Mouse (Mus musculus) kidney, postnatal 36 days (tissue): ENCODE data around the gene Clec3a.

ENCODE experiments used
- DNase-seq, 2 experiments: peaks; one replicate each; pipeline ENCODE4 v3.0.0; 2021 to 2022; ENCODE audit warnings: mixed read lengths in 2 of 2

Clec3a gene

DNA sequence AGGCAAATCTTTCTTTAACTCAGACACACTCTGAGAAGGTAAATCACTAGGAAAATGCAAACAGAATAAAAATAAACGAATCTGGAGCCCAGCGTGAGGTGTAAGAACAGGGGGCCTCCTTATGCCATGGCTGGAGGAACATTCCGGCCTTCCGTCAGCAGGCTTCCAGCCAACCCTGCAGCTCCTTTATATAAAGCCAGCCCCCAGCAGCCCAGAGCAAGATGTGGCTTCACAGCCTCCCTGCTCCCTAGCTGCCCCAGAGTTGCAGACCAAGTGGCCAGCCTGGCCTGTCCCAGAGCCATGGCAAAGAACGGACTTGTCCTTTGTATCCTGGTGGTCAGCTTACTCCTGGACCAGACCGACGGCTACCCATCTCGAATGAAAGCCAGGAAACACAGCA, at the start of gene Clec3a:
Gene Clec3a (plus strand): TSS at position 301 of the 400 bp plus-strand sequence.
- no peak for DNase-seq

DNA sequence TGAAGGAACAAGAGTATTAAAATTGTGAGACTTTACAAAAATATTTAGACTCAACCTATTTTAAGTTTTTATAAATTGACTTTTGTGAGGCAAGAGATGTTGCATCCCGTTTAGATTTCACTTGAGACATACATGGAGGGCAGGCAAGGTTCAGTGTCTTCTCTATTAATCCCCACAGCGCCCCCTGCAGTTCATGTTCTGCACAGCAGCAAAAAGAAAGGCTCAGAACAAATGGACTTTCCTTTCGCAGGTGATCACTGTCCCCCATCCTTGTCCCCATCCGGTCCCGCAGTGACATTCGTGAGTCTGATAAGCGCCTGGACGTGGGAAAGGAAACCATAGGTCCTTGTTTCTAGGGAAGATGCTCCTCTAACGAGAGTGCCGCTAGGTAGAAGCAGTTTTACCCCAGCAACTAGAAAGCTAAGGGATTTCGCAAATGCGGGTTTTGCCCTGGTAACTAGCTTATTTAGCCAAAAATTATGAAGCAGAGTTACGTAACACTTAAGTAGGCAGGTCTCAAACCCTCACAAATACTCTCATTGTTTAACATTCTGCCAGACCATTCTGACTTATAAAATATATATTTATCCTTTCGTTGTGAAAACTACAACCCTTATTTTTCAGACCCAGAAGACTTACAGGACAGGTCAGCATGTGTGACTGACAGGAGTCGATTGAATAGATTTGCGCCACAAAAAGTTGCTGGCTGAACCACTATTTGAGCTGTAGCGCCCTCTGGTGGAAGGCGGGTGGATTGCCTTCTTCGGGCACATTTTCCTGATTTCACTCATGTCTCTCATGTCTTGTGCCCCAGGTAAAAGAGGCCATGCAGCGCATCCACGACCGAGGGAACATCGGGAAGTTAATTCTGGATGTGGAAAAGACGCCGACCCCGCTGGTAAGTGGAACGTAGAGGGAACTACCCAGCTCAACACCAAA, 48.6 kb upstream of the Clec3a start:
- DNase-seq: peak; percentile 53 to 82

DNA sequence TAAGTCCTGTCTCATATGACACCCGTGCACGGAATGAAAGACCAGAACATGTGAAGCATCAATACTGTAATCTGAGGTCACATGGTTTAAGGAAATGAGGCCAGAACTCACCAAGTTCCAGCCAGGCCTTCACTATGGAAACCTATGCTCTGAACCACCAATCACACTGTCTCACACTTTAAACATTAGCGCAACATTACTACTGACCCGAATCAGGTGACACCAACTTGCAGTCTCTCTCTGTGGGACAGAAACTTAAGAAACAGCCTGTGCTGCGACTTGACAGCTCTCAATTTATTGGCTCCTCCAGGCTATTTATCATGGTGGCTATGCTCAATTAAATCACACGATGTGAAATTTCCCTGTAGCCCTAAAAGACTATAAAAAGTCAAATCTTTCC, 43.5 kb upstream of the Clec3a start:
- DNase-seq: no peak

DNA sequence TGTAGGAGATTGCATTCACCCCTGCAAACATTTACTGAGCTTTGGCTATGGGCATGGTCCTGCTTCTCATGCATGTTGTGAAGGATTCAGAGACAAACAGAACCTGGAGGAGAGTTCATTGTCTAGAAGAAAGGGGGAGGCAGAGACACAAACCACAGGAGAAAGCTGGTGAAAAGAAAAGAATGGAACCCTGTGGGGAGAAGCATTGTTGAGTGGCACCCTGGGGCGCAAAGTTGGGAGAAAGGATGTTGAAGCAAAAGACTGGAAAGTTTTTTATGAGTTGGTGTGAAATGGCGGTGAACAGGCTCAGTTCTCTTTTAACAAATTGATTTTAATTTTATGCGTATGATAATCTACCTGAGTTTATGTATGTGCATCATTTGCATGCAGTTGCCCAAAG, 33.7 kb upstream of the Clec3a start:
- DNase-seq: no peak

DNA sequence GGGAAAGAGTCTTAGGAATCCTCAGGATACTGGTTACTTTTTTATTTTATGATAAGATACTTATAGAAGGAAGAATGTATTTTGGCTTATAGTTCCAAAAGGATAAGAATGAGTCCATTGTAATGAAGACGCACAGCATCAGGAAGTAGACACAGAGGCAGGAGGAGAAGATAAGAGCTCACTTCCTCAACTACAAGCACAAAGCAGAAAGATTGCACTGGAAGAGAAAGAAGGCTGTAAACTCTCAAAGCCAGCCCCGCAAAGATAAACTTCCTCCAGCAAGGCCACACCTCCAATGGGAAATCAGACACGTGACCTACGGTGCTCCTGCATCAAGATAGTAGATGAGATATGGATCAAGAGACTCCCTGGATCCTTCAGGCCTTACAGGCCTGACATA, 30.4 kb upstream of the Clec3a start:
- DNase-seq: no peak

DNA sequence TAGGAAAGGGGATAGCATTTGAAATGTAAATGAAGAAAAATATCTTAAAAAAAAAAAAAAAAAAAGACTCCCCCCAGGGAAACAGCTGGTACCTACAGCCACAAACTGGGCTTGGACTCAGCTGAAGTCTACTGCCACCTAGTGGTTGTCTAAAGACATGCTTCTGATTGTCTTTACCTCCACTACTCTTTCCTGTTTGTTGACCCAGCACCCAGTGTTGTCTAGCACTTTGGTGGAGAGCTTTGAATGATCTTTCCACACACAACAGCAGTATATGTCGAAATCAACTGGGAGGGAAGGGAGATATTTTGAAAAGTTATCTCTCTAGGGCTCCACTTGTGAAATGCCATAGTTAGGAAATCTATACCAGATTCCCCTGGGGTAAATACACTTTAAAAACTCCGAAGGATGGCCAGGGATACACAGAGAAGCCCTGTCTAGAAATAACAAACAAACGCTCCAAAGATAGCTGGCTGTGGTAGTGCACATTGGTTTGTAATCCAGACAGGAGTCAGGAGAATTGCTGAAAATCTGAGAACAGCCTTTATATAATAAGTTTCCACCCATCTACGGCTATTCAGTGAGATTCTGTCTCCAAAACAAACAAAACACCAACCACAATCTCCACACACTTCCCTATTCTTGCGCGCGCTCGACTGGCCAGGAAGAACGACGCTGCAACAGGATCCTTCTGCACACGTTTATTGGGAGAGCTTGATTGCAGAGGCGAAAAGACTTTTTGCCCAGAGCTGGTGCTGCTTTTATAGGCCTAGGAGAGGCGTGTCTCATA, 27.2 kb upstream of the Clec3a start:
- DNase-seq: peak; percentile 2

DNA sequence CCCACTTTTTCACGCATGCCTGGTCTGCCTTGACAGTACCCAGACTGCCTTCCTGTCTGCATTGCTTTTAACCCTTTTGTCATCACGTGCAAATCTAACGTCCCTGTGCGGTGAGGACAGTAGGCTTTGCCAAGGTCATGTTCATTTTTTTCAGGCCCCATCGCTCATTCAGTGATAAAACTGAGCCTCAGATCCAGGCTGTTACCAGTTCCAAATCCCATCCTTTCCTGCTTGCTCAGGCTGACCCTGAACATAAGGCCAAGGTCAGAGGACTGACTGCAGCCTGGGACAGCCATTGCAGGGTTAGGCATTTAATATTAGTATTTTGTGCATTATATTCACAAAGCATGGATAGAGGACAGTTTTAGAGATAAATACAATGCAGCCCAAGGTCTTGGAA, 19.6 kb upstream of the Clec3a start:
- no peak for DNase-seq

DNA sequence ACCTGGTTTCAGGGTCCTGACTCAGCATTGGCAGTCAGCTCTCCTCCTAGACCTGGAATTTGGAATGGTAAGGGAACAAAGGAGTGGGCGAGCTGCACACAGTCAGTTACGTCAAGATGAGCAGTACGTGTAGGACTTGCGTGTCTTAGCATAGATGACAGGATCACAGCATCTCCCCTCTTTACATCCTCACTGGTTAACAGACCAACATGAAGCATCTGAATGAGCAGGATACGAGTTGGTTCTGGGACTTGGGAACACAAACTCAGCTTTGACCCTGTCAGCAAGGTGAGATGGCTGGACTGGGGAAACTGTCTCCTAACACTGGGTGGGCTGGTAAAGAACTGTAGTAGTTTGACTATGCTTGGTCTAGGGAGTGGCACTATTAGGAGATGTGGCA, 18.6 kb upstream of the Clec3a start:
- DNase-seq: no peak

DNA sequence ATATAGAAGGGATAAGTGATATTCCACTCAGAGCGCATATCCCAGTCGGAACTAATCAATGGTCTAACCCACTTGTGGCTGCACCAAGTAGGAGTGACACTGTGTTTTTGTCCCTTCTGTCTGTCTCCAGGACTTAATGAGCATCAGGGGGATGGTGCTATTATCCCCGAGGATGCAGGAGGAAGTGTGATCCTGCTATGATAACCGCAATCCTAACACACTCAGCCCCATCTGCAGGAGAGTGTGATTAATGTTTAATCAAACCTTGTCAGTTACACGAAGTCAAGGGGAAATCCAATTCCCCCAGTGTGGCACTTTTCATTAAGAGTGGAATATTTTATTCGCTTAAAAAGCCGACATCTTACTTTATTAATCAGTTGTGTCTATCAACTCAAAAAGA, 16.2 kb upstream of the Clec3a start:
- DNase-seq: no peak

DNA sequence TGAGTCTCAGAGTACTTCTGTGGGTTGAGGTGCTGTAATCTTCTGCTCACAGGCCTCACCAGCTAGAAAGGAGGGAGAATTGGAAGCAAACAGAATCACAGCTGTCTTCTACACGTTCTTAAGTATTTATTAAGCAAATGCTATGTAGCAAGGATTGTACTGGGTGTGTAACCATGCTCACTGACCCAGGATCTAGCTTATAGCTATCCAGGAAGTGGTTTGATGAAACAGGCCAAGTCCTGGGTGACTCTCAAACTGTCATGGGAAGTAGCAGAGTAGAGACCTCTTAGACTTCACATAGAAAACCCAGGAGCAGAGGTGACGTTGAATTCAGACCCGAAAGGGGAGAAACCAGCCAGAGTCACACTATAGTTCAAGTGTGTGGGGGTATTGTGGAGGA, 6.5 kb upstream of the Clec3a start:
- DNase-seq: no peak

DNA sequence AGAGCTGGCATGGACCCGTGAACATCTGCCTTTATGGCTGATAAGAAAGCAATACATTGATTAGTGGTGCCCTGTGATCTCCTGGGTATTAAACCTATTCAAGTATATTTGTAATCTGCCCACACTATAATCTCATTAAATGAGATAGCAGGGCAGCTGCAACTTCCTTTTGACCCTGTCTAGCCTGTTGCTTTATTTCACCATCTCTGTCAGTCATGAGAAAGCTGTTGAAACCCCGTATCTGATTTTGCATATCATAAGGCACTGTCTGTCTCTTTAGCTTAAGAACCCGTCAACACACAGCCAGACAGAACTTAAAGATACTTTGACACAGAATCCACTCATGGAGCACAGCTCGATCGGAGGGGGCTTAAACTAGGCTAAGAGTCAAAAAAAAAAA, 600 bp downstream of the Clec3a start:
- no peak for DNase-seq

DNA sequence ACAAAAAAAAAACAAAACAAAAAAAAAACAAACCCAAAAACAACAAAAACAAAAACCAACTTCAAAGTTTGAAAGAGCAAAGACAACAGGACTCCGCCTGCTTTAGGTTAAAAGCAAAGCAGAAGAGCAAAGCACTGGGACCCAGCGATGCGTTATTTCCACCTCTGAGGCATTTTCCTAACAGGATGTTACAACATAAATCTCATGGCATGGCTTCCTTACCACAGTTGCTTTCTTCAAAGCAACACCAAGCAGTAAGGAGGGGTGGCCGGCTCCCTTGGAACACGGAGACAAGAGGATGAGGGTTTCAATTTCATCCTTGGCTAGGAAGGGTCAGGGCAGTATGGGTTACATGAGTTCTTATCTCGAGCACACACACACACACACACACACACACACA, 1.0 kb downstream of the Clec3a start:
- DNase-seq: no peak

DNA sequence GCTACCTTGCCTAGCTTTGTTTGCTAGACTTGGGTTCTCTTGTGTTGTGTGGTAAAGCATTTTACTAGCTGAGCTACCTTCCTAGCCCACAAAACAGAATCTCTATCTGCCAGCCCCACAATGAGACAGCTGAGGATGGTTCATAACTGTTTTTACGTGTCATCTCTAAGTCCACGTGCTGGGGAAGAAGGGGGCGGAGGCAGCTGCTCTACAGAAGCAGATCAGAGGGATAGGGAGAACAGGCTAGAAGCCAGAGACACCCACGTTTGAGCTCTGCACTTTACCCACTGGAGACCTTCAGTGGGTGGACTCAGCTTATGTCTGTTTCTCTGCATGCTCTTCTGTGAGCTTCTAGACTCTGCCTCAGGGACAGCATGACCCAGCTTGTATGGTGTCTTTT, 3.7 kb downstream of the Clec3a start:
- DNase-seq: no peak

DNA sequence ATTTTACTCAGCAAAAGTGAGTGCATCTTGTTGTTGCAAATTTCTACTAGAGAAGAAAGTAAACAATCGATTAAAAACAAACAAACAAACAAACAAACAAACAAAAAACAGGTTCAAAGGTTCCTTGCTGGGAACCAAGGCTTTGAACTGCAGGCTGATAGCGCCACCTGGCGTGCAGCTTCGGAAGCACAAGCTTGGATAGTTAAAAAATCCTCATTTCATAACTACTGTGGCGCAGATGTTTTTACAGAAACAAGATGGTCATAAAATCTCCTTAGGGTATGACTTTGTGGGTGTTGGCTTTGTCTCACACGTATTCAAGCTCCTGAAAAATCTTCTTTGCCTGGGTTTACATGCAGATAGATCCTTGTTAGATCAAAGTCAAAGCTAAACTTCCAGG, 20.4 kb downstream of the Clec3a start:
- DNase-seq: peak; percentile 41 to 82

DNA sequence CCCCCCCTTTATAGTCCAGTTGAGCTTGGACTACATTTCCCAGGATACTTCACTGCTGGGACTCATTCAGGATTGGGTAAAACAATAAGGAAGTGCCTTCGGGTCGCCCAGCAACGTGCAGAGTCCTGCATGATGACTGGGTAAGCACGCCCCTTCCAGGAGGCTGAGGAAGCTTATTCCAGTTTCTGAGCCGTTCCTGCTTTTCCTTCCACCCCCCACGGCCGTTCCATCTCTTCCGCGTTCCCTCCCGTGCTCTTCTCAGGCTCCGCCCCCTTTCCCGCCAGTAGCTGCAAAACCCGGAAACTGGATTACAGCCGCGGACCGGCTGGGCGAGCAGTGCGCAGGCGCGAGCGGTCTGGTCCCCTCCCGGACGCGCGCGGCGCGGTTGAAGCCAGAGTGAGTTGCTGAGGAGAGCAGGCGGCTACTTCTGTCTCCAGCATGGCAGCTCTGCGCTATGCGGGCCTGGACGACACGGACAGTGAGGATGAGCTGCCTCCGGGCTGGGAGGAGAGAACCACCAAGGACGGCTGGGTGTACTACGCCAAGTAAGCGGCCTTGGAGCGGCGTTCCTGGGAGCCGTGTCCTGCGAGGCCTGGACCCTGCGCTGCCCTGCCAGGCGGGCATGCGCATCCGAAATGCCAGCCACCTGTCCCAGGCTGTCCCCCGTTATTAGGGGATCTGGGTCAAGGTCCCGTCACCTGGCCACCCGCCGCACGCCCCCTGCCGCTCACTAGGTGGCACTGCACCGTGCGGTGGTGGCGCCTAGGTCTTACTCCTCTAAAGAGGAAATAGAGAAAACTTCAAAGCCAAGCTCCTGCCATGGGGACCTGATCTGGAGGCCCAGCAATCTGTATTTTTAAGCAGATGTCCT, 21.7 kb downstream of the Clec3a start, which contains the start of gene Wwox:
Gene Wwox (plus strand): TSS at position 322 of the 871 bp plus-strand sequence.
- DNase-seq: peak; percentile 98 to 99

DNA sequence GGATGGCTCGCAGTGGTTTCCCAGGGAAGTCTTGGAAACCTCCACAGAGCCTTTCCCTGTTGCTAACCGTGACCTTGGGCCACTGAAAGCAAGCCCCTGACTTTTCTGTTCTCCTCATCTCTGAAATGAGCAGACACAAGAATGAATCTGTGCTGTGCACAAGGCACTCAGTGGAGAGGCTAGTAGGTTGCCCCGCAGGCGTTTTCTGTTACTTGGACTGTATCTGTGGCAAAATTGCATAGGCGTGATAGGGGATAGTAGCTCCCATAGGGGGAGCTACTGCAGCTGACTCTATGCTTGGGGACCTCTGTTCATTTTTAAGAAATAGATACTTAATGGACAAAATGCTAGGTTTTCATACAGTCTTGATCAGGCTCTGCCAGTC, 22.3 kb downstream of the Clec3a start:
- DNase-seq: peak in 1 of 2 experiments; percentile 5

DNA sequence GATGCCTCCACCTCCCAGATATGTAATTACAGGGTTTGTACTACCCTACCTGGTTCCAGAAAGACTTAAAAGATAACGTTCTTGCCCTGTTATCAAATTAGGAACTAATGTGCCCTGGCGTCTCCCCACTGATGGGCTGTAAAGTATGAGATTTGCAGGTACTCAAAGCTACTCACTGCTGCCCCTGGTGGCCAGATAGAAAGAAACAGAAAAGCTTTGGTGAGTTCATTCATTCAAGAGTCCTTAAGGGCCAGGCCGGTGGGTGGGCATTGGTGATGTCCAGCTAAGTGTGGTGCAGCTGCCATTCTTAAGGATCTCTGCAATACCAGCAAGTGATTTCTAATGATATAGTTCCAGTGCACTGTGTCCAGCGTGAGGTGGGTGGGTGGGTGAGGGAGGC, 23.7 kb downstream of the Clec3a start:
- peak; percentile 29 to 77 for DNase-seq

DNA sequence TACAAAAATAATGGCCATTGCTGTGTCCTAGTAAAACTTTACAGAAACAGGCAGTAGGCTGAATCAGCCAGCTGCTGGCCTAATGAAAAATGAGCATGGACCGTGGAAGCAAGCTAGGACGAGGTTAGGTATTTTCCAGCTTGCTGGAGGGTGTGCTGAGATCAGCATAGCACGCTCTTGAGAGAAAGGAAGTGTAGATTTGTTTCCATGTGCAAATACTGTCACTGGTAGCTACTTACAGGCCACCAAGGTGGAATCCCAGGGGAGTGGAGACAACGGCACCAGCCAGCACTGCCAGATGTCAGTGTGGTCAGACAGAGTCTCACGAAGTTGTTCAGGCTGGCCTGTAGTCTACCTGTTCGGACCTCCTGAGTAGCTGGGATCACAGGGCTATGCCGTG, 29.0 kb downstream of the Clec3a start:
- no peak for DNase-seq

DNA sequence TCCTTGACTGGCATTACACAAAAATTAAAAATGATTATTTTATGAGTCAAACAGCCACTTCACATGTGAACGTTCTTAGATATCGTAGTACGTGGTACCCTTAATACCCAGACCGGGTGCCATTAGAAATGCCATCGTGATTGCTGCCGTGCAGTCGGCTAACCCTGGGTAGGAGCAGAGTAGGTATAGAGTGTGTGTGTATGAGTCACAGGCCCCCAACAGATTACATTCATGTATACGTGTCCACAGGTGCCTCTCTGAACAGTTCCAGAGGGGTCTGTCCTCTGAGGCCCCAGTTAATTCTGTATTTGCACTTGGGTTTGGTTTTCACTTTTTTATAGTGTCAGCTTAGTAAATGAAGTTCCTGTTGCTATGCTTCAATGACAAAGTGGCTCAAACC, 34.4 kb downstream of the Clec3a start:
- no peak for DNase-seq

DNA sequence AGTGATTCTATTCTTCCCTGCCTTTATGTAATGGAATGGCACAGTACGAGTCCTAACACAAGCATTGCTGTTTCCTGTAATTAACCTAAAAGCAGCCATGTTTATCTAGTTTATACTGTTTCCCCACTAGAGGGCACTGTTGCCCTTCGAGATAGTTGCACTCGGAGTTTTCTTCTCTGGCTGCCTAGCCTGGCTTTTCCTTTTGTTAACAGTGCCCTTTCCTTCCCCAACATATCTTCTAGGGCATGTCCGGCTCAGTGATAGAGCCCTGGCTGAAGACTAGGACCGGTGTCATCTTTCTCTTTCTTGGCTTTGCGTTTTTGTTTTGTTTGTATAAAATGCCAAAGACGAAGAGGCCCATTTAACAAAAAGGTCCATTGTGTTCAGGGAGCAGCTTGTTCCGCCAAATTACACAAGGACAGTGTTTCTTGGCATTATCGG, 34.9 kb downstream of the Clec3a start:
- DNase-seq: peak; percentile 64 to 75

DNA sequence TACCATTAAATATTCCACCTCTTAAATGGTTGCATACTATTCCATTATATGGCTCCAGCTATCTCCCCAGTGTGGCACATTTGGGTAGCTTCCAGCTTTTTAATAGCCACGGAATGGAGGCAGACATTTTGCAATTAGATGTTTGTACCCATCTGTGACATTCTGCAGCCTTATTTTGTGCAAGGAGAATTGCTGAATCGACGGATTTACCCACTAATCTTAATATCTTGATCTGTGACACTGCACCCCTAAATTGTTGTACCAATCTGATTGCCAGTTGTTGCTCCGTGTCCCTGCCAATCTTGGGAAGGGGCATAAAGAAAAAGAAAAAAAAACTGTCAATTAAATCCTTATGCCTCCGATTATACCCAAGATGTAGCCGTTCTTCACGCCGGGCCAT, 37.4 kb downstream of the Clec3a start:
- no peak for DNase-seq

DNA sequence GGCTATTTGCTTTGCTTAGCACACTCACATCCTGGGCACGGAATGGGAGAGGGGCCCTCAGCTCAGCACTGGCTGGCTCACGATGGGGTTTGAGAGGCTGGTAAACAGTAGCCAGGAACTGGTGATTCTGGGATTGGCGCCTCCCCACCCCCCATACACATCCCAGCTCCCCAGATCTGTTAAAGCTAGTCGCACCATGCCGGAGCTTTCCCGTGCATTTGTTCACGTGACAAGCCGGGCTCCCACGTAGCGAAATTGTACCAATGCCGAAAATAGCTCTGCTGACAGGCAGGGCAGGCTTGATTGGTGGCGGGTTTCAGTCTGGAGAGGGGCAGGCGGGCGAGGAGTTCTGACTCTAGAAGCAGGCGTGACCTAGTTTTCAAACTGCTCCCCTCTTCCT, 38.1 kb downstream of the Clec3a start:
- no peak for DNase-seq
